Mouse (Mus musculus) liver, postnatal 0 days (tissue): Measurements from ENCODE around the gene Nkx2-5. TPM values are rescaled to one million over a fixed set of nuclear protein-coding genes. Genes with fewer than 3 reads are reported as not detected.

Experiments used
- ATAC-seq: fragments of 200-750 bp; cut with Nextera tagmentation; 2 replicates; pipeline ENCODE4 v1.8.0; 2017; ENCODE audit warnings: mild to moderate bottlenecking, moderate library complexity
- DNase-seq: peaks from one replicate; pipeline ENCODE4 v3.0.0-alpha.2; 2016
- H3K27ac ChIP-seq: fragments of 300-500 bp; sonication (generic); 2 replicates; pipeline ENCODE4 v1.5.1; 2014; ENCODE audit warnings: antibody characterized with exemption, moderate library complexity, mild to moderate bottlenecking, low read depth
- H3K27me3 ChIP-seq: fragments of 300-500 bp; sonication (generic); 2 replicates; pipeline ENCODE4 v1.6.1; 2014; ENCODE audit warnings: low read length, control low read depth, mixed read lengths; ENCODE audit not compliant: insufficient read depth
- H3K36me3 ChIP-seq: fragments of 300-500 bp; sonication (generic); replicated peaks from 2 replicates; pipeline ENCODE4 v1.6.1; 2014; ENCODE audit warnings: mild to moderate bottlenecking, control low read depth, low read length, moderate library complexity, mixed read lengths; ENCODE audit not compliant: insufficient read depth
- H3K4me1 ChIP-seq: fragments of 300-500 bp; sonication (generic); 2 replicates; pipeline ENCODE4 v1.6.1; 2014; ENCODE audit warnings: antibody characterized with exemption, mild to moderate bottlenecking, control low read depth; ENCODE audit not compliant: insufficient read depth
- H3K4me2 ChIP-seq: fragments of 300-500 bp; sonication (generic); 2 replicates; pipeline ENCODE4 v1.6.1; 2014; ENCODE audit warnings: low read depth, mild to moderate bottlenecking, low read length, moderate library complexity, mixed read lengths
- H3K4me3 ChIP-seq: fragments of 300-500 bp; sonication (generic); 2 replicates; pipeline ENCODE4 v1.5.1; 2014; ENCODE audit warnings: low read depth, low read length
- H3K9ac ChIP-seq: fragments of 300-500 bp; sonication (generic); replicated peaks from 2 replicates; pipeline ENCODE4 v1.6.1; 2014; ENCODE audit warnings: mild to moderate bottlenecking, moderate library complexity
- H3K9me3 ChIP-seq: fragments of 300-500 bp; sonication (generic); 2 replicates; pipeline ENCODE4 v1.6.1; 2016; ENCODE audit warnings: mild to moderate bottlenecking, control low read depth, low read length, mixed read lengths
- CTCF ChIP-seq: sonication (generic); IDR thresholded peaks from 2 replicates; pipeline ENCODE4 v1.5.1; 2016; ENCODE audit warnings: antibody characterized with exemption, low read depth
- EP300 ChIP-seq: IDR thresholded peaks from 2 replicates; pipeline ENCODE4 v1.6.1; 2016; ENCODE audit warnings: antibody characterized with exemption, low read depth, mild to moderate bottlenecking
- WGBS: fragments of 180-500 bp; shearing (Covaris S2); extraction: QIAGEN DNeasy Blood & Tissue Kit; methylation state at CpG from one replicate; pipeline ENCODE4 v1.1.7; 2014; ENCODE audit not compliant: insufficient replicate concordance; 5-methylcytosine and 5-hydroxymethylcytosine counted together
- polyA plus RNA-seq: library from polyadenylated mRNA; unstranded; fragments of >200 nt; fragmentation: Nextera tagmentation; extraction: Ambion mirVana; gene quantifications from 2 replicates; pipeline ENCODE4 v1.2.1, GENCODE M21; 2015

Nkx2-5 gene
- polyA plus RNA-seq, 1 experiment from 2014 or later, result not detected

GRCm38 (mm10) chr17:26788986-26789385 lies 55.8 kb downstream of the Nkx2-5 start:
- WGBS, result 87% methylated on average over 8 of the region's 8 CpGs
- Histone ChIP-seq H3K4me2 (no peak overlapping the region), H3K9me3 (no peaks in the 10 kb centered on the region), H3K4me1 (no peaks in the 10 kb centered on the region), H3K4me3 (no peak overlapping the region), H3K27me3 (no peaks in the 10 kb centered on the region), H3K36me3 (peaks cover 63% of the 10 kb centered on the region), H3K9ac (no peak overlapping the region), H3K27ac (no peak overlapping the region)
- DNase-seq (no peak), ATAC-seq (no peak)
- no peak for TF ChIP-seq CTCF
- no peak for TF ChIP-seq EP300

Other genes with a start within 250 kb of the Nkx2-5 start
- gene Atp6v0e, start 181.8 kb downstream of the Nkx2-5 start, polyA plus RNA-seq, result 122 and 126 TPM in 2 replicates
- 5.8 and 7.5 TPM in 2 replicates for gene Crebrf, start 129.4 kb downstream of the Nkx2-5 start, polyA plus RNA-seq
- 18.6 and 19.7 TPM in 2 replicates for gene Bnip1, start 63.9 kb downstream of the Nkx2-5 start, polyA plus RNA-seq
- gene Kifc5b, start 72.1 kb upstream of the Nkx2-5 start, polyA plus RNA-seq, result 1.6 and 2.7 TPM in 2 replicates
- 2.5 and 2.7 TPM in 2 replicates for gene Phf1, start 88.0 kb upstream of the Nkx2-5 start, polyA plus RNA-seq
- gene Cuta, start 94.6 kb upstream of the Nkx2-5 start, polyA plus RNA-seq, result 83.4 and 87.1 TPM in 2 replicates
- 0.19 and 0.33 TPM in 2 replicates for gene Syngap1, start 96.2 kb upstream of the Nkx2-5 start, polyA plus RNA-seq
- 3.3 and 4.4 TPM in 2 replicates for gene Zbtb9, start 128.2 kb upstream of the Nkx2-5 start, polyA plus RNA-seq
- 2.7 and 2.9 TPM in 2 replicates for gene Bak1, start 184.0 kb upstream of the Nkx2-5 start, polyA plus RNA-seq
- 0.36 and 0.45 TPM in 2 replicates for gene Itpr3, start 212.3 kb upstream of the Nkx2-5 start, polyA plus RNA-seq